Mouse (Mus musculus) v-Abl transformed pro-B cells (cell line): Measurements from ENCODE around the gene Crygd.
"Not testable (repeated sequence)": the region's sequence is repeated elsewhere in the genome, so short reads cannot be mapped to it uniquely, and the experiment has no call there.

Source experiments
- in situ Hi-C, 2 experiments: fragments of 400-800 bp; cut with MboI; formaldehyde crosslinking; loops; one replicate each; pipeline ENCODE4 v1.15.1; 2025; ENCODE audit not compliant: unreplicated experiment in 2 of 2

The Crygd gene

GRCm38 (mm10) chr1:65063352-65063751 is at the start of gene Crygd:
Gene Crygd (minus strand): TSS chr1:65063452.
- in situ Hi-C loops = no loop called here

- in situ Hi-C loops = loop anchor here in 1 of 2 experiments (5.0 to 25.0 kb wide), 2 partner anchors 64 to 274 kb away; no protein-coding TSS in a partner anchor
These were observed 49.5 kb upstream of the Crygd start for GRCm38 (mm10) chr1:65112807-65113196.

- in situ Hi-C loops = loop anchor here in 1 of 2 experiments (5.0 to 25.0 kb wide), 2 partner anchors 65 to 275 kb away; no protein-coding TSS in a partner anchor
These were observed 49.0 kb upstream of the Crygd start for GRCm38 (mm10) chr1:65112031-65112806.

GRCm38 (mm10) chr1:65109756-65110435 is 46.6 kb upstream of the Crygd start:
- in situ Hi-C loops = loop anchor here in 1 of 2 experiments (5.0 to 25.0 kb wide), 2 partner anchors 67 to 277 kb away; no protein-coding TSS in a partner anchor

GRCm38 (mm10) chr1:65109196-65109595 is 45.9 kb upstream of the Crygd start:
- in situ Hi-C loops = loop anchor here in 1 of 2 experiments (25.0 kb wide), 1 partner anchor 278 kb away; no protein-coding TSS in a partner anchor

- in situ Hi-C loops = loop anchor here in 1 of 2 experiments (25.0 kb wide), 1 partner anchor 280 kb away; no protein-coding TSS in a partner anchor
These were observed 44.5 kb upstream of the Crygd start for GRCm38 (mm10) chr1:65107654-65108279.

- in situ Hi-C loops = loop anchor here in 1 of 2 experiments (25.0 kb wide), 1 partner anchor 284 kb away; no protein-coding TSS in a partner anchor
These were observed 40.0 kb upstream of the Crygd start, which contains the start of gene Cryga for GRCm38 (mm10) chr1:65103273-65103672. Gene Cryga (minus strand): TSS chr1:65103373.

- in situ Hi-C loops = no loop called here
These were observed 33.7 kb upstream of the Crygd start for GRCm38 (mm10) chr1:65096953-65097352.

- in situ Hi-C loops = no loop called here
These were observed 28.3 kb upstream of the Crygd start for GRCm38 (mm10) chr1:65091566-65091965.

- in situ Hi-C loops = no loop called here
These were observed 27.1 kb upstream of the Crygd start for GRCm38 (mm10) chr1:65090370-65090769.

- in situ Hi-C loops = no loop called here
These were observed 25.5 kb upstream of the Crygd start for GRCm38 (mm10) chr1:65088567-65089356.

GRCm38 (mm10) chr1:65082188-65082587 is 18.9 kb upstream of the Crygd start, which contains the start of gene Crygb:
Gene Crygb (minus strand): TSS chr1:65082288.
- in situ Hi-C loops = no loop called here

GRCm38 (mm10) chr1:65075607-65076006 is 12.4 kb upstream of the Crygd start:
- in situ Hi-C loops = no loop called here

GRCm38 (mm10) chr1:65073589-65073988 is 10.3 kb upstream of the Crygd start, which contains the start of gene Crygc:
Gene Crygc (minus strand): TSS chr1:65073689.
- in situ Hi-C loops = no loop called here

GRCm38 (mm10) chr1:65067842-65068241 is 4.6 kb upstream of the Crygd start:
- in situ Hi-C loops = no loop called here

- in situ Hi-C loops = no loop called here
These were observed 949 bp upstream of the Crygd start for GRCm38 (mm10) chr1:65064201-65064600.

- in situ Hi-C loops = no loop called here
These were observed 11.1 kb downstream of the Crygd start for GRCm38 (mm10) chr1:65052140-65052539.

- in situ Hi-C loops = no loop called here
These were observed 11.6 kb downstream of the Crygd start for GRCm38 (mm10) chr1:65051696-65052095.

GRCm38 (mm10) chr1:65050952-65051351 is 12.3 kb downstream of the Crygd start, which contains the start of gene Cryge:
Gene Cryge (minus strand): TSS chr1:65051149.
- in situ Hi-C loops = not testable (repeated sequence)

GRCm38 (mm10) chr1:65048781-65049180 is 14.5 kb downstream of the Crygd start:
- in situ Hi-C loops = loop anchor here in 1 of 2 experiments (10.0 kb wide), 1 partner anchor 1046 kb away; no protein-coding TSS in a partner anchor
